Mouse (Mus musculus) thymus, adult 2 months (tissue): ENCODE measurements at regions not wholly inside any gene's neighbourhood (a gene's known extent, or its start where the extent isn't known, plus 50 kb on each side); places are given as distances from the start of the nearest gene placed in this dataset.

Experiments used
- CTCF ChIP-seq: fragments of 200-500 bp; IDR thresholded peaks from 2 replicates; pipeline ENCODE4 v1.5.1; 2012; ENCODE audit warnings: mild to moderate bottlenecking, control low read depth, low read length, moderate library complexity, borderline replicate concordance; ENCODE audit not compliant: control insufficient read depth, poor library complexity, insufficient read depth; ENCODE audit errors: extremely low read depth
- POLR2A ChIP-seq: fragments of 200-500 bp; IDR thresholded peaks from 2 replicates; pipeline ENCODE4 v1.6.1; 2012; ENCODE audit warnings: mild to moderate bottlenecking, low read length, control low read depth, moderate library complexity; ENCODE audit not compliant: control insufficient read depth, poor library complexity, insufficient read depth; ENCODE audit errors: extremely low read depth

- TF ChIP-seq POLR2A (no peak), CTCF (no peak)
Measured at GRCm38 (mm10) chr10:118046831-118047230, 94.8 kb upstream of the Mdm1 start.
